Mouse (Mus musculus) T-cell, adult 2 months (primary cell): Measurements from ENCODE around the gene Foxd4.
"Not testable (repeated sequence)": the region's sequence is repeated elsewhere in the genome, so short reads cannot be mapped to it uniquely, and the experiment has no call there.

Experiments used
- DNase-seq: peaks from one replicate; pipeline ENCODE4 v3.0.0; 2022; ENCODE audit warnings: low spot score

Gene Foxd4

GRCm38 (mm10) chr19:24875129-24875870 is 25.7 kb downstream of the Foxd4 start, which contains the start of gene Gm10053:
TSS of gene Gm10053 (plus strand) at chr19:24875686.
- not testable (repeated sequence) for DNase-seq

- DNase-seq, result no peak
Observed at GRCm38 (mm10) chr19:24873873-24874272, 27.1 kb downstream of the Foxd4 start.

DNA sequence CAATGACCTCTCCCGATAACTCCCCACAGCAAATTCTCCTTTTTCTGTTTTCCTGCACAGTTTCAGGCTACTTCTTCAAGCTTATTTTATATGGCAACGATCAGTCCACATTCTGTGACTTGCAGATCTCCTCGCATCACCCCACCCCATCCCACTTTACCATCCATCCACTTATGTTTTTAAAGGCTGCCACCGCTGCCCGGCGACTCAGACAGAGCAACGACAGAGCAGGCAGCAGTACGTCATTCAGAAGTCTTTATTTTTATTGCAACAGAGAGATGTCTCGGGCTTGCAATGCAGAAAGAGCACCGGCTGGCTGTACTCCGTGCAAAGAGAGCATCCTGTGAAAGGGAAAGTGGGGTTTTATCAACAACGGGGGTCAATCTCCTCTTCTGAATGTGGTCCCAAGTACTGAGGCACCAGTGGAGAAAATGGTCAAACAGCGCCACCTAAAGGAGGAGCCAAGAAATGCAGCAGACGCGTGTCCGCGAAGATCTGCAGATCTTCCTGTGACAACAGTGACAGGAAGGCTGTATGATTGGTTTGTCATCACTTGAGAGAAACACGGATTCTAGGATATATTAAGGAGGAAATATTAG is 29.9 kb downstream of the Foxd4 start:
- DNase-seq, result no peak

DNA sequence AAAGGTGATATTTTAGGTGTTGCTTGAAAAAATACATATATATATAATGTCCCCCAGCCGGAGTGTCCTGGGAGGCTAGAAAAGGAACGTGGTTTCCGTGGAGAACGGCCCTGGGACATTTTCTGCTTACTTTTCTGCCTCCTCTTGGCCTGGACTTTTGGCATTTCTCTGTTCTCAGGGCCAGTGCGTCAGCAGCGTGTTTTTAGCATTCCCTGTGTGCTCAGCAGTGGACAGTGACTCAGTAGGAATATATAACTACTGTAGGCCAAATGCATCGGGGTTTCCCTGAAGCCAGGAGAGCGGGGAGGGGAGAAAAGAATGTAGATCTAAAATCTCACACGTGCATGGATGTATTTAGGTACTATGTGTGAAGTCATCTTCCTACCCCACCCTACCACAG is 35.6 kb downstream of the Foxd4 start:
- DNase-seq, result no peak

- no peak for DNase-seq
Observed at GRCm38 (mm10) chr19:24861612-24862451, 39.2 kb downstream of the Foxd4 start, which contains the start of gene Pgm5. TSS of gene Pgm5 (minus strand) at chr19:24861855.

- no peak for DNase-seq
Observed at GRCm38 (mm10) chr19:24861276-24861611, 39.8 kb downstream of the Foxd4 start.

DNA sequence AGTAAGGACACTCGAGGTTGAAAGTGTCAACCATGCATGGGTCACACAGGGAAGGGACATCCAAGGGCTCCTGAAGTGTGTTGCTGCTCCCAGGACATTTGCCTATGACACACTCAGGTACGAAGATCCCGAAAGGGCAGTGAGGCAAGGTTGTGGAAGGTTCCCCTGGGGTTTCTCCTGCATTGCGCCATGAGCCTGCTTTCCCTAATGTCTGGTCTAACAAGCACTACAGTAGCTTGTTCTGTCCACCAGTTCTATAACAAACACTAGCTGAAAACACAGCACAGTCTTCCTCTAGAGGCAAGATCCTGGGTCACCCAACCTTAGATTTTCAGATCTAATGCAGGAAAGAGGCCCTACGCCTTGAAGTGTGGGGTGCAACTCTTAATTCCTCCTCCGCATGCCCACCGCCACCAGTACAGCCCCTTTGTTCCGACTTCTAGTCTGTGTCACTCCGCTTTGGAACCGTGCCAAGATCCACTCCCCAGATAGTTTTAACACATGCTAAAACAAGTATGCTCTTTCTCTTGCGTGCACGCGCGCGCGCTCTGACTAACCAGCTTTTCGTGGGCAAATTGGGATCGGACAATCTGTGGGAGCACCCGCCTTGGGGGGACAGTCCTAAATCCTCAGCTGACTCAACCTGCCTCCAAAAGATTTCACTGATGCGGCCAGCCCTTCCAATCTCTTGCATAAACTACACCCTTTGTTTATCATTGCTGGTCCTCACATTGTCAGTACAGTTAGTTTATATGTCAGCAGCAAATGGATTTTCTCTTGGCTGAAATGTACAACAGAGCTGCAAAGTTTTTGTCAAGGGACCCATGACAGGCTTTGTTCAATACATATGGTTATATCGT is 49.3 kb downstream of the Foxd4 start:
- DNase-seq, result no peak
